Mouse (Mus musculus) erythroid progenitor cell, adult 5-6 weeks (primary cell): Measurements from ENCODE around the gene Olfr507. TPM values are rescaled to one million over a fixed set of nuclear protein-coding genes. Genes with fewer than 3 reads are reported as not detected.
"Not testable (repeated sequence)": the region's sequence is repeated elsewhere in the genome, so short reads cannot be mapped to it uniquely, and the experiment has no call there.

Source experiments
- ATAC-seq: replicated peaks from 2 replicates; pipeline ENCODE4 v1.8.0; 2016; ENCODE audit warnings: moderate number of reproducible peaks, mild to moderate bottlenecking, moderate TSS enrichment, inconsistent platforms; ENCODE audit not compliant: poor library complexity, low FRiP score, severe bottlenecking
- total RNA-seq, 2 experiments: library from RNA; stranded (forward) in 1 of 2; stranded (reverse) in 1 of 2; fragments of 150-400 nt in 1 of 2; fragments of 186-747, 209-891 nt in 1 of 2; gene quantifications; 2 replicates each; pipeline versions ENCODE4 v1.2.3 to v1.2.4; 2015 to 2017; ENCODE audit warnings: low replicate concordance in 2 of 2

The Olfr507 gene
- total RNA-seq (2015; ENCODE audit: low replicate concordance) (not detected in 2 replicates), total RNA-seq (2017; ENCODE audit: low replicate concordance) (not detected in 2 replicates)

- ATAC-seq, result no peak
Measured at GRCm38 (mm10) chr7:108621514-108621913, at the start of gene Olfr507. Gene Olfr507, plus strand, starts transcription at chr7:108621814.

- no peak for ATAC-seq
Measured at GRCm38 (mm10) chr7:108589797-108590196, 31.8 kb upstream of the Olfr507 start.

GRCm38 (mm10) chr7:108601916-108602315 lies 19.7 kb upstream of the Olfr507 start:
- ATAC-seq, result not testable (repeated sequence)

- ATAC-seq, result no peak
Measured at GRCm38 (mm10) chr7:108610487-108610886, 11.1 kb upstream of the Olfr507 start, which contains the start of gene Olfr506. Gene Olfr506, plus strand, starts transcription at chr7:108610787.

GRCm38 (mm10) chr7:108614110-108614509 lies 7.5 kb upstream of the Olfr507 start:
- ATAC-seq, result no peak

GRCm38 (mm10) chr7:108616781-108617180 lies 4.8 kb upstream of the Olfr507 start:
- not testable (repeated sequence) for ATAC-seq

- no peak for ATAC-seq
Measured at GRCm38 (mm10) chr7:108629694-108630093, 8.1 kb downstream of the Olfr507 start, which contains the start of gene Olfr508. Gene Olfr508, plus strand, starts transcription at chr7:108629994.

- ATAC-seq, result no peak
Measured at GRCm38 (mm10) chr7:108651806-108652205, 30.2 kb downstream of the Olfr507 start, which contains the start of gene Olfr509. Gene Olfr509, minus strand, starts transcription at chr7:108651906.

GRCm38 (mm10) chr7:108662419-108662818 lies 40.8 kb downstream of the Olfr507 start:
- no peak for ATAC-seq

- ATAC-seq, result no peak
Measured at GRCm38 (mm10) chr7:108666118-108666517, 44.5 kb downstream of the Olfr507 start, which contains the start of gene Olfr510. Gene Olfr510, plus strand, starts transcription at chr7:108666418.

- ATAC-seq, result no peak
Measured at GRCm38 (mm10) chr7:108671058-108671457, 49.4 kb downstream of the Olfr507 start.

Other genes starting within 250 kb of the Olfr507 start
- not detected in 2 replicates for gene Olfr495, start 228.6 kb upstream of the Olfr507 start, total RNA-seq (2015; ENCODE audit: low replicate concordance)
- gene Olfr495, start 228.6 kb upstream of the Olfr507 start, total RNA-seq (2017; ENCODE audit: low replicate concordance), result not detected in 2 replicates
- not detected in 2 replicates for gene Olfr497, start 201.4 kb upstream of the Olfr507 start, total RNA-seq (2015; ENCODE audit: low replicate concordance)
- gene Olfr497, start 201.4 kb upstream of the Olfr507 start, total RNA-seq (2017; ENCODE audit: low replicate concordance), result not detected in 2 replicates
- not detected in 2 replicates for gene Olfr498, start 156.5 kb upstream of the Olfr507 start, total RNA-seq (2015; ENCODE audit: low replicate concordance)
- 0.13 TPM in 1 of 2 replicates, not detected in the other for gene Olfr498, start 156.5 kb upstream of the Olfr507 start, total RNA-seq (2017; ENCODE audit: low replicate concordance)
- gene Olfr502, start 96.7 kb upstream of the Olfr507 start, total RNA-seq (2015; ENCODE audit: low replicate concordance), result not detected in 2 replicates
- not detected in 2 replicates for gene Olfr502, start 96.7 kb upstream of the Olfr507 start, total RNA-seq (2017; ENCODE audit: low replicate concordance)
- gene Olfr503, start 77.3 kb upstream of the Olfr507 start, total RNA-seq (2015; ENCODE audit: low replicate concordance), result not detected in 2 replicates
- not detected in 2 replicates for gene Olfr503, start 77.3 kb upstream of the Olfr507 start, total RNA-seq (2017; ENCODE audit: low replicate concordance)
- not detected in 2 replicates for gene Olfr504, start 56.0 kb upstream of the Olfr507 start, total RNA-seq (2015; ENCODE audit: low replicate concordance)
- gene Olfr504, start 56.0 kb upstream of the Olfr507 start, total RNA-seq (2017; ENCODE audit: low replicate concordance), result not detected in 2 replicates
- gene Olfr506, start 11.0 kb upstream of the Olfr507 start, total RNA-seq (2015; ENCODE audit: low replicate concordance), result not detected in 2 replicates
- not detected in 2 replicates for gene Olfr506, start 11.0 kb upstream of the Olfr507 start, total RNA-seq (2017; ENCODE audit: low replicate concordance)
- gene Olfr508, start 8.2 kb downstream of the Olfr507 start, total RNA-seq (2015; ENCODE audit: low replicate concordance), result not detected in 2 replicates
- gene Olfr508, start 8.2 kb downstream of the Olfr507 start, total RNA-seq (2017; ENCODE audit: low replicate concordance), result not detected in 2 replicates
- not detected in 2 replicates for gene Olfr509, start 30.1 kb downstream of the Olfr507 start, total RNA-seq (2015; ENCODE audit: low replicate concordance)
- gene Olfr509, start 30.1 kb downstream of the Olfr507 start, total RNA-seq (2017; ENCODE audit: low replicate concordance), result not detected in 2 replicates
- not detected in 2 replicates for gene Olfr510, start 44.6 kb downstream of the Olfr507 start, total RNA-seq (2015; ENCODE audit: low replicate concordance)
- gene Olfr510, start 44.6 kb downstream of the Olfr507 start, total RNA-seq (2017; ENCODE audit: low replicate concordance), result not detected in 2 replicates
- gene Olfr512, start 91.5 kb downstream of the Olfr507 start, total RNA-seq (2015; ENCODE audit: low replicate concordance), result not detected in 2 replicates
- gene Olfr512, start 91.5 kb downstream of the Olfr507 start, total RNA-seq (2017; ENCODE audit: low replicate concordance), result not detected in 2 replicates
- gene Olfr513, start 129.2 kb downstream of the Olfr507 start, total RNA-seq (2015; ENCODE audit: low replicate concordance), result not detected in 2 replicates
- not detected in 2 replicates for gene Olfr513, start 129.2 kb downstream of the Olfr507 start, total RNA-seq (2017; ENCODE audit: low replicate concordance)
- gene Olfr514, start 204.2 kb downstream of the Olfr507 start, total RNA-seq (2015; ENCODE audit: low replicate concordance), result not detected in 2 replicates
- not detected in 2 replicates for gene Olfr514, start 204.2 kb downstream of the Olfr507 start, total RNA-seq (2017; ENCODE audit: low replicate concordance)
- gene Olfr516, start 228.7 kb downstream of the Olfr507 start, total RNA-seq (2015; ENCODE audit: low replicate concordance), result not detected in 2 replicates
- not detected in 2 replicates for gene Olfr516, start 228.7 kb downstream of the Olfr507 start, total RNA-seq (2017; ENCODE audit: low replicate concordance)